Mouse (Mus musculus) liver, embryonic 16.5 days (tissue): ENCODE data around the gene Hnf4a. TPM values are rescaled to one million over a fixed set of nuclear protein-coding genes. Genes with fewer than 3 reads are reported as not detected.

ENCODE experiments used
- ATAC-seq: fragments of 200-750 bp; cut with Nextera tagmentation; 2 replicates; pipeline ENCODE4 v1.8.0; 2017; ENCODE audit warnings: low read depth, mild to moderate bottlenecking, moderate number of reproducible peaks, moderate library complexity
- H3K27ac ChIP-seq: fragments of 300-500 bp; sonication (generic); 2 replicates; pipeline ENCODE4 v1.5.1; 2014; ENCODE audit warnings: mild to moderate bottlenecking, low read length
- H3K27me3 ChIP-seq: fragments of 300-500 bp; sonication (generic); 2 replicates; pipeline ENCODE4 v1.6.1; 2014; ENCODE audit warnings: low read depth, low read length, mixed read lengths; ENCODE audit not compliant: control insufficient read depth, insufficient read depth
- H3K36me3 ChIP-seq: fragments of 300-500 bp; sonication (generic); 2 replicates; pipeline ENCODE4 v1.6.1; 2014; ENCODE audit warnings: mild to moderate bottlenecking; ENCODE audit not compliant: control insufficient read depth, insufficient read depth
- H3K4me1 ChIP-seq: fragments of 300-500 bp; sonication (generic); 2 replicates; pipeline ENCODE4 v1.6.1; 2014; ENCODE audit warnings: low read depth, low read length, mixed read lengths; ENCODE audit not compliant: control insufficient read depth
- H3K4me2 ChIP-seq: fragments of 300-500 bp; sonication (generic); 2 replicates; pipeline ENCODE4 v1.6.1; 2014; ENCODE audit warnings: low read depth, low read length, mixed read lengths
- H3K4me3 ChIP-seq: fragments of 300-500 bp; sonication (generic); 2 replicates; pipeline ENCODE4 v1.5.1; 2014; ENCODE audit warnings: low read depth, mild to moderate bottlenecking, low read length
- H3K9ac ChIP-seq: fragments of 300-500 bp; sonication (generic); 2 replicates; pipeline ENCODE4 v1.6.1; 2014; ENCODE audit warnings: low read depth, low read length
- H3K9me3 ChIP-seq: fragments of 300-500 bp; sonication (generic); replicated peaks from 2 replicates; pipeline ENCODE4 v1.6.1; 2016; ENCODE audit warnings: low read length; ENCODE audit not compliant: control insufficient read depth
- WGBS: fragments of 180-500 bp; shearing (Covaris S2); extraction: QIAGEN DNeasy Blood & Tissue Kit; methylation state at CpG from one replicate; pipeline ENCODE4 v1.1.7; 2014; ENCODE audit not compliant: insufficient replicate concordance; 5-methylcytosine and 5-hydroxymethylcytosine counted together
- polyA plus RNA-seq: library from polyadenylated mRNA; unstranded; fragments of >200 nt; fragmentation: Nextera tagmentation; extraction: Ambion mirVana; gene quantifications from 2 replicates; pipeline ENCODE4 v1.2.1, GENCODE M21; 2015

The Hnf4a gene
- polyA plus RNA-seq, 1 experiment from 2014 or later: 21.1 TPM

GRCm38 (mm10) chr2:163564646-163565045 lies 58.0 kb downstream of the Hnf4a start:
- no peaks in the 10 kb centered on the region for H3K36me3 ChIP-seq
- H3K9ac ChIP-seq: no peak overlapping the region
- H3K4me2 ChIP-seq: no peak overlapping the region
- ATAC-seq: no peak
- no peak overlapping the region for H3K27ac ChIP-seq
- no peak overlapping the region for H3K4me3 ChIP-seq
- 32% methylated on average over 8 of the region's 8 CpGs for WGBS
- H3K4me1 ChIP-seq: no peaks in the 10 kb centered on the region
- H3K27me3 ChIP-seq: no peaks in the 10 kb centered on the region
- H3K9me3 ChIP-seq: no peaks in the 10 kb centered on the region

GRCm38 (mm10) chr2:163574321-163574720 lies 67.7 kb downstream of the Hnf4a start:
- Histone ChIP-seq H3K9me3 (no peaks in the 10 kb centered on the region), H3K36me3 (no peaks in the 10 kb centered on the region), H3K27me3 (no peaks in the 10 kb centered on the region), H3K4me1 (no peaks in the 10 kb centered on the region; the same call in 1 of the 2 replicates), H3K9ac (no peak overlapping the region), H3K4me2 (no peak overlapping the region), H3K27ac (no peak overlapping the region), H3K4me3 (no peak overlapping the region)
- 37% methylated on average over 3 of the region's 3 CpGs for WGBS
- no peak for ATAC-seq

GRCm38 (mm10) chr2:163575248-163575647 lies 68.6 kb downstream of the Hnf4a start:
- H3K4me1 ChIP-seq: no peaks in the 10 kb centered on the region; the same call in 1 of the 2 replicates
- H3K4me2 ChIP-seq: peak overlapping the region; percentile 14
- 19% methylated on average over 11 of the region's 11 CpGs for WGBS
- no peak overlapping the region for H3K9ac ChIP-seq
- H3K27me3 ChIP-seq: no peaks in the 10 kb centered on the region
- ATAC-seq: peak; percentile 60
- no peaks in the 10 kb centered on the region for H3K9me3 ChIP-seq
- no peaks in the 10 kb centered on the region for H3K36me3 ChIP-seq
- no peak overlapping the region for H3K27ac ChIP-seq
- H3K4me3 ChIP-seq: no peak overlapping the region

GRCm38 (mm10) chr2:163577986-163578385 lies 71.4 kb downstream of the Hnf4a start:
- Histone ChIP-seq H3K27me3 (no peaks in the 10 kb centered on the region), H3K27ac (no peak overlapping the region), H3K36me3 (no peaks in the 10 kb centered on the region), H3K4me3 (no peak overlapping the region), H3K9me3 (no peaks in the 10 kb centered on the region), H3K9ac (no peak overlapping the region), H3K4me2 (no peak overlapping the region), H3K4me1 (no peaks in the 10 kb centered on the region; the same call in 1 of the 2 replicates)
- no peak for ATAC-seq
- WGBS: 61% methylated on average over 2 of the region's 2 CpGs

- Histone ChIP-seq H3K4me3 (no peak overlapping the region), H3K4me2 (no peak overlapping the region), H3K27ac (no peak overlapping the region), H3K9ac (no peak overlapping the region), H3K27me3 (no peaks in the 10 kb centered on the region), H3K4me1 (no peaks in the 10 kb centered on the region; the same call in 1 of the 2 replicates), H3K9me3 (no peaks in the 10 kb centered on the region), H3K36me3 (no peaks in the 10 kb centered on the region)
- ATAC-seq: no peak
- 45% methylated on average over 13 of the region's 13 CpGs for WGBS
Measured at GRCm38 (mm10) chr2:163580069-163580945, 73.7 kb downstream of the Hnf4a start.

GRCm38 (mm10) chr2:163583226-163584087 lies 76.8 kb downstream of the Hnf4a start:
- ATAC-seq: no peak
- H3K4me2 ChIP-seq: no peak overlapping the region
- H3K36me3 ChIP-seq: no peaks in the 10 kb centered on the region
- no peaks in the 10 kb centered on the region for H3K27me3 ChIP-seq
- H3K9ac ChIP-seq: no peak overlapping the region
- H3K4me3 ChIP-seq: no peak overlapping the region
- H3K9me3 ChIP-seq: no peaks in the 10 kb centered on the region
- H3K27ac ChIP-seq: no peak overlapping the region
- no peaks in the 10 kb centered on the region; the same call in 1 of the 2 replicates for H3K4me1 ChIP-seq
- 82% methylated on average over 10 of the region's 10 CpGs for WGBS

- 68% methylated on average over 10 of the region's 10 CpGs for WGBS
- no peaks in the 10 kb centered on the region for H3K9me3 ChIP-seq
- H3K36me3 ChIP-seq: no peaks in the 10 kb centered on the region
- no peak overlapping the region for H3K4me2 ChIP-seq
- no peaks in the 10 kb centered on the region; the same call in 1 of the 2 replicates for H3K4me1 ChIP-seq
- no peak overlapping the region for H3K27ac ChIP-seq
- H3K27me3 ChIP-seq: no peaks in the 10 kb centered on the region
- no peak for ATAC-seq
- H3K4me3 ChIP-seq: no peak overlapping the region
- no peak overlapping the region for H3K9ac ChIP-seq
Measured at GRCm38 (mm10) chr2:163584088-163584426, 77.4 kb downstream of the Hnf4a start.

- Histone ChIP-seq H3K9me3 (no peaks in the 10 kb centered on the region), H3K27ac (peak overlapping the region; percentile 72), H3K27me3 (no peaks in the 10 kb centered on the region), H3K4me3 (no peak overlapping the region), H3K4me2 (peak overlapping the region; percentile 28; the same call in 1 of the 2 replicates), H3K4me1 (peaks cover 12% of the 10 kb centered on the region; the same call in 1 of the 2 replicates), H3K9ac (no peak overlapping the region), H3K36me3 (no peaks in the 10 kb centered on the region)
- ATAC-seq: peak; percentile 86
- 36% methylated on average over 19 of the region's 19 CpGs for whole genome bisulfite sequencing
Measured at GRCm38 (mm10) chr2:163586384-163587261, 80.0 kb downstream of the Hnf4a start.
